Comparison of ENCODE assay signal across 8 mouse cellular contexts in genomic region chrX:7604879-7605574, GRCm38 (mm10). TPM values are rescaled to one million over a fixed set of nuclear protein-coding genes. Genes with fewer than 3 reads are reported as not detected.
A peak's percentile ranks its signal among the peaks of the same experiment; 100 is the strongest.
DNase-seq lines count a peak whose midpoint lies in the region; ATAC-seq lines count a peak whose summit lies in the region.

TSS of gene Ccdc22 (minus strand) at chrX:7605517.

- peaks cover 33% of the 10 kb centered on the region; the same call in 1 of the 2 replicates for H3K79me2 ChIP-seq in macrophage (ENCODE audit: inconsistent target)

- peak within 1 kb of the TSS; percentile 64 for H3K9ac ChIP-seq in hindbrain, embryonic 16.5 days (ENCODE audit: low read depth, low read length)

- 15% methylated on average over 28 of the region's 28 CpGs for WGBS in hindbrain, embryonic 16.5 days
- WGBS in macrophage (ENCODE audit: missing documents): 17% methylated on average over 28 of the region's 28 CpGs

- DNase-seq in T-cell, adult 2 months (ENCODE audit: low spot score): peak; percentile 79
- DNase-seq in cerebellum, postnatal 36 days: peak; percentile 81
- DNase-seq in gastrocnemius, adult 18-20 months (ENCODE audit: low spot score): peak; percentile 88
- peak; percentile 79 to 86 for DNase-seq in left cerebral cortex, adult 18-20 months (ENCODE audit: low spot score in 2 of 2)
- DNase-seq in right cerebral cortex, adult 18-20 months: peak; percentile 89
- DNase-seq in urinary bladder, postnatal 10 days (ENCODE audit: low spot score): peak; percentile 12

- peak within 1 kb of the TSS; percentile 54; the same call in 1 of the 2 replicates for H3K27ac ChIP-seq in hindbrain, embryonic 16.5 days (ENCODE audit: low read depth, low read length)
- H3K27ac ChIP-seq in macrophage: peak within 1 kb of the TSS; percentile 31

- ATAC-seq in hindbrain, embryonic 16.5 days: peak; percentile 93

- peaks cover 2% of the 10 kb centered on the region; the same call in 1 of the 2 replicates for H3K4me1 ChIP-seq in hindbrain, embryonic 16.5 days (ENCODE audit: control insufficient read depth, insufficient read depth, low read depth, low read length)

- no peaks in the 10 kb centered on the region for H3K9me3 ChIP-seq in hindbrain, embryonic 16.5 days (ENCODE audit: control insufficient read depth, low read length)

- peak within 1 kb of the TSS; percentile 50 for H3K4me3 ChIP-seq in hindbrain, embryonic 16.5 days (ENCODE audit: low read length)
- H3K4me3 ChIP-seq in macrophage (ENCODE audit: inconsistent target): peak within 1 kb of the TSS; percentile 61

- no peaks in the 10 kb centered on the region for H3K36me3 ChIP-seq in hindbrain, embryonic 16.5 days (ENCODE audit: control insufficient read depth, insufficient read depth, low read length)
- H3K36me3 ChIP-seq in macrophage (ENCODE audit: inconsistent target): no peaks in the 10 kb centered on the region

- no peaks in the 10 kb centered on the region for H3K27me3 ChIP-seq in hindbrain, embryonic 16.5 days (replicated peaks; ENCODE audit: control insufficient read depth, insufficient read depth, low read length)

- H3K4me2 ChIP-seq in hindbrain, embryonic 16.5 days (ENCODE audit: low read length): peak within 1 kb of the TSS; percentile 59

RNA-seq across cellular contexts. Expression of gene Ccdc22, which starts in this region (rescaled TPM):
- total RNA-seq in gastrocnemius, adult 18-20 months (2021): 10 to 100 TPM; 10.6 to 12.4 TPM
- polyA plus RNA-seq in hindbrain, embryonic 16.5 days (2015; fragmentation: Nextera tagmentation; extraction: Ambion mirVana): 28.0 and 29.5 TPM in 2 replicates
- total RNA-seq in left cerebral cortex, adult 18-20 months (2021): 10 to 100 TPM; 29.0 to 34.2 TPM
- 10 to 100 TPM; 15.6 to 95.0 (median 38.7) TPM for total RNA-seq in macrophage (2018; cell fraction: chromatin; rRNA removed)
- 10 to 100 TPM; 17.9 to 34.2 (median 24.6) TPM for total RNA-seq in macrophage (2018; cell fraction: cytosol; rRNA removed)
- 10 to 100 TPM; 15.1 to 50.4 (median 22.6) TPM for total RNA-seq in macrophage (2018; cell fraction: nucleus; rRNA removed)
- 18.2 to 30.9 TPM (median 28.2 TPM) in 3 replicates for polyA plus RNA-seq in macrophage (2018)

Comparison
In these comparisons a context has a peak if more than half of its experiments do, and no peak if none do; other contexts are left out.
1. Peak in every context shown above with its lines: DNase-seq, ATAC-seq, H3K4me3 ChIP-seq and H3K27ac ChIP-seq.
2. DNase-seq: peak in every context shown above with its lines; median percentile 89 in right cerebral cortex, adult 18-20 months; 88 in gastrocnemius, adult 18-20 months; 82 in left cerebral cortex, adult 18-20 months; 81 in cerebellum, postnatal 36 days; 79 in T-cell, adult 2 months; 12 in urinary bladder, postnatal 10 days.